Mouse (Mus musculus): ENCODE results near the gene Acd.

DNA sequence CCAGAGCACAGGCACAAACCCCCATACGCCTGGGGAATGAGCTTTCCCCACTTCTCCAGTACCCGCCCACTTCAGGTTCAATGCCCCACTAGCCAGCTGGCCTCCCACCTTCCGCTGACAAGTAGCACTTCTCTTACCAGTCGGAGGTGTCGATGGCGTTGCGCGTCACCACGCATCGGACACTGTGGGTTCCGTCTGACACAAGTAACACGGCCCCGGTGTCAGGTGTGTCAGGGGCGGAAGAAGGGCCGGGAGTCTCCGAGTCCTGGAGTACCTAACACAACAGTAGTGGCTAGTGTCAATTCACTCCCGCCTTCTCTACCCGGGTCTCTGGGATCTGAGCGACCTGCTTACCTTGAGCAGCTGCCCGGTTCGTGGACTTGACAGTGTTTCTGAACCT, 336 bp downstream of the Acd start:
- TF ChIP-seq POLR2A (IDR thresholded peaks at IDR 0.05; ENCODE audit: borderline replicate concordance, insufficient read depth, low read length) (no peak), CTCF (IDR thresholded peaks at IDR 0.05; ENCODE audit: borderline replicate concordance, insufficient read depth, low read depth, low read length) (no peak)

Data from cerebellum, adult 2 months (tissue).